Mouse (Mus musculus) myocyte (in vitro differentiated cells): ENCODE results near the gene Mcu.

Source experiments
- CEBPB ChIP-seq: IDR thresholded peaks from 2 replicates; pipeline ENCODE4 v1.6.1; 2011; ENCODE audit warnings: mild to moderate bottlenecking, moderate library complexity; ENCODE audit not compliant: poor library complexity, insufficient read depth, severe bottlenecking
- E2F4 ChIP-seq: IDR thresholded peaks from one replicate; pipeline ENCODE4 v1.6.1; 2011; ENCODE audit warnings: mild to moderate bottlenecking, control low read depth, moderate library complexity; ENCODE audit not compliant: insufficient read depth
- MAX ChIP-seq: IDR thresholded peaks from one replicate; pipeline ENCODE4 v1.6.1; 2011; ENCODE audit warnings: low read depth, mild to moderate bottlenecking, control low read depth
- POLR2A ChIP-seq: IDR thresholded peaks from one replicate; pipeline ENCODE4 v1.6.1; 2011; ENCODE audit warnings: low read depth, mild to moderate bottlenecking, control low read depth, moderate library complexity; ENCODE audit not compliant: insufficient read length
- POLR2AphosphoS2 ChIP-seq: IDR thresholded peaks from one replicate; pipeline ENCODE4 v1.6.1; 2011; ENCODE audit warnings: low read depth, control low read depth; ENCODE audit not compliant: insufficient read length
- REST ChIP-seq: IDR thresholded peaks from one replicate; pipeline ENCODE4 v1.6.1; 2011; ENCODE audit warnings: mild to moderate bottlenecking, control low read depth, moderate library complexity; ENCODE audit not compliant: insufficient read depth, insufficient read length
- SRF ChIP-seq: IDR thresholded peaks from one replicate; pipeline ENCODE4 v1.6.1; 2011; ENCODE audit warnings: low read depth; ENCODE audit not compliant: control insufficient read depth, insufficient read length
- TCF12 ChIP-seq: IDR thresholded peaks from one replicate; pipeline ENCODE4 v1.6.1; 2011; ENCODE audit warnings: mild to moderate bottlenecking, control low read depth; ENCODE audit not compliant: poor library complexity, insufficient read depth, severe bottlenecking
- TCF3 ChIP-seq: IDR thresholded peaks from one replicate; pipeline ENCODE4 v1.6.1; 2011; ENCODE audit warnings: low read depth, control low read depth; ENCODE audit not compliant: insufficient read length
- USF1 ChIP-seq: IDR thresholded peaks from one replicate; pipeline ENCODE4 v1.6.1; 2011; ENCODE audit warnings: low read depth, mild to moderate bottlenecking, control low read depth, moderate library complexity

DNA sequence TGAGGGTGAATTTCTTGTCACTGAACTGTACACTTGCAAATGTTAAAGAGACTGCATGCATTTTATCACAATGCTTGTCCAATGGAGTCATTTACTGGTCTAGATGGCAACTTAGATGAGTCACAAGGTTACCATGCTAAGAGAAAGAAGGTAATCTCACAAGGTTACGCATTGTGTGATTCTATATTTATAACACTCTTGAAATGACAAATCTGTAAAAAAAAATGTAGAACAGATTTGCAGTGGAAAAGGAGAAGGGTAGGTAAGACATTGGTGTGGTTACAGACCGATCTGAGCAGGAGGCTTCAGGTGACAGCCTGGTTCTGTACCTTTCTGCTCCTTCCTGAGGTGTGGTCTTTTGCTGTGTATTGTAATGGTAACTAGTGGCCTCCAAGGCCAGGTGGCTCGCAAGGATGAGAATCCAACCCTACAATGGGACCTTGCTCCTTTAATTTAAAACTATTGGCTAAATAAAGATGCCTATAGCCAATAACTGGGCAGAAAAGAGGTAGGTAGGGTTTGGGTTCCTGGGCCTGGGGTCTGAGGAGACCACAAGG lies 35.8 kb downstream of the Mcu start:
- TF ChIP-seq POLR2A (no peak), POLR2AphosphoS2 (no peak), MAX (no peak), CEBPB (no peak), USF1 (no peak), REST (no peak), TCF12 (no peak), SRF (no peak), E2F4 (no peak), TCF3 (no peak)
